Mouse (Mus musculus): ENCODE data around the gene Zfyve19. TPM values are rescaled to one million over a fixed set of nuclear protein-coding genes. Genes with fewer than 3 reads are reported as not detected.

Zfyve19 gene
- polyA plus RNA-seq, 1 experiment from 2014 or later: 52.5 TPM

GRCm38 (mm10) chr2:119254976-119255375 lies 46.6 kb downstream of the Zfyve19 start:
- no peak overlapping the region for H3K27ac ChIP-seq
- H3K36me3 ChIP-seq: no peaks in the 10 kb centered on the region
- H3K4me2 ChIP-seq: no peak overlapping the region
- no peaks in the 10 kb centered on the region for H3K9me3 ChIP-seq
- H3K4me1 ChIP-seq (replicated peaks): no peaks in the 10 kb centered on the region
- no peak overlapping the region for H3K4me3 ChIP-seq (replicated peaks)
- no peak for ATAC-seq (ENCODE audit: insufficient number of reproducible peaks, insufficient read depth, low FRiP score, low TSS enrichment, low read depth)
- WGBS: 31% methylated on average over 7 of the region's 7 CpGs
- peaks cover 38% of the 10 kb centered on the region for H3K27me3 ChIP-seq
- H3K9ac ChIP-seq (replicated peaks): no peak overlapping the region

GRCm38 (mm10) chr2:119260518-119260917 lies 52.1 kb downstream of the Zfyve19 start:
- H3K4me1 ChIP-seq (replicated peaks): peaks cover 7% of the 10 kb centered on the region
- 80% methylated on average over 1 of the region's 1 CpGs for WGBS
- H3K4me2 ChIP-seq: no peak overlapping the region
- no peaks in the 10 kb centered on the region for H3K9me3 ChIP-seq
- H3K9ac ChIP-seq (replicated peaks): no peak overlapping the region
- ATAC-seq (ENCODE audit: insufficient number of reproducible peaks, insufficient read depth, low FRiP score, low TSS enrichment, low read depth): no peak
- H3K36me3 ChIP-seq: no peaks in the 10 kb centered on the region
- no peak overlapping the region for H3K4me3 ChIP-seq (replicated peaks)
- H3K27me3 ChIP-seq: peaks cover 22% of the 10 kb centered on the region
- H3K27ac ChIP-seq: no peak overlapping the region

- Histone ChIP-seq H3K9me3 (no peaks in the 10 kb centered on the region), H3K4me2 (no peak overlapping the region), H3K9ac (replicated peaks) (no peak overlapping the region), H3K4me3 (replicated peaks) (no peak overlapping the region), H3K27ac (no peak overlapping the region), H3K4me1 (replicated peaks) (peaks cover 7% of the 10 kb centered on the region), H3K36me3 (no peaks in the 10 kb centered on the region), H3K27me3 (peaks cover 22% of the 10 kb centered on the region)
- no peak for ATAC-seq (ENCODE audit: insufficient number of reproducible peaks, insufficient read depth, low FRiP score, low TSS enrichment, low read depth)
- WGBS: 70% methylated on average over 2 of the region's 2 CpGs
Measured at GRCm38 (mm10) chr2:119261326-119261725, 52.9 kb downstream of the Zfyve19 start.

- ATAC-seq (ENCODE audit: insufficient number of reproducible peaks, insufficient read depth, low FRiP score, low TSS enrichment, low read depth): no peak
- Histone ChIP-seq H3K4me2 (0 out of 2 replicates have a peak overlapping the region, but pooled peaks have one; percentile 7), H3K4me1 (replicated peaks) (peaks cover 7% of the 10 kb centered on the region), H3K9ac (replicated peaks) (0 out of 2 replicates have a peak overlapping the region, but pooled peaks have one; percentile 27), H3K27me3 (peaks cover 22% of the 10 kb centered on the region), H3K4me3 (replicated peaks) (no peak overlapping the region), H3K9me3 (no peaks in the 10 kb centered on the region), H3K36me3 (no peaks in the 10 kb centered on the region), H3K27ac (no peak overlapping the region)
- 24% methylated on average over 8 of the region's 8 CpGs for WGBS
Measured at GRCm38 (mm10) chr2:119262978-119263377, 54.6 kb downstream of the Zfyve19 start.

GRCm38 (mm10) chr2:119263813-119264212 lies 55.4 kb downstream of the Zfyve19 start:
- H3K4me2 ChIP-seq: no peak overlapping the region
- no peaks in the 10 kb centered on the region for H3K9me3 ChIP-seq
- peaks cover 7% of the 10 kb centered on the region for H3K4me1 ChIP-seq (replicated peaks)
- no peak overlapping the region for H3K4me3 ChIP-seq (replicated peaks)
- H3K9ac ChIP-seq (replicated peaks): no peak overlapping the region
- no peak for ATAC-seq (ENCODE audit: insufficient number of reproducible peaks, insufficient read depth, low FRiP score, low TSS enrichment, low read depth)
- H3K27me3 ChIP-seq: peaks cover 30% of the 10 kb centered on the region
- H3K27ac ChIP-seq: no peak overlapping the region
- H3K36me3 ChIP-seq: no peaks in the 10 kb centered on the region
- 75% methylated on average over 5 of the region's 5 CpGs for WGBS

Other genes with a start within 250 kb of the Zfyve19 start
- gene Ccdc32, start 179.2 kb upstream of the Zfyve19 start, polyA plus RNA-seq (2016; fragmentation: Nextera tagmentation; extraction: Ambion mirVana): 20.0 and 21.8 TPM in 2 replicates
- gene Rpusd2, start 173.8 kb upstream of the Zfyve19 start, polyA plus RNA-seq (2016; fragmentation: Nextera tagmentation; extraction: Ambion mirVana): 5.4 and 6.2 TPM in 2 replicates
- 61.7 and 63.8 TPM in 2 replicates for gene Knl1, start 161.5 kb upstream of the Zfyve19 start, polyA plus RNA-seq (2016; fragmentation: Nextera tagmentation; extraction: Ambion mirVana)
- 63.9 and 64.0 TPM in 2 replicates for gene Rad51, start 95.8 kb upstream of the Zfyve19 start, polyA plus RNA-seq (2016; fragmentation: Nextera tagmentation; extraction: Ambion mirVana)
- 45.6 and 47.1 TPM in 2 replicates for gene Rmdn3, start 51.6 kb upstream of the Zfyve19 start, polyA plus RNA-seq (2016; fragmentation: Nextera tagmentation; extraction: Ambion mirVana)
- 5.0 and 6.7 TPM in 2 replicates for gene Gchfr, start 40.8 kb upstream of the Zfyve19 start, polyA plus RNA-seq (2016; fragmentation: Nextera tagmentation; extraction: Ambion mirVana)
- 0.44 and 0.65 TPM in 2 replicates for gene Gm14137, start 34.1 kb upstream of the Zfyve19 start, polyA plus RNA-seq (2016; fragmentation: Nextera tagmentation; extraction: Ambion mirVana)
- 29.2 and 29.6 TPM in 2 replicates for gene Dnajc17, start 178 bp downstream of the Zfyve19 start, polyA plus RNA-seq (2016; fragmentation: Nextera tagmentation; extraction: Ambion mirVana)
- not detected in 2 replicates for gene Ppp1r14d, start 21.3 kb downstream of the Zfyve19 start, polyA plus RNA-seq (2016; fragmentation: Nextera tagmentation; extraction: Ambion mirVana)
- gene Spint1, start 28.7 kb downstream of the Zfyve19 start, polyA plus RNA-seq (2016; fragmentation: Nextera tagmentation; extraction: Ambion mirVana): 7.8 and 9.3 TPM in 2 replicates
- gene Rhov, start 62.7 kb downstream of the Zfyve19 start, polyA plus RNA-seq (2016; fragmentation: Nextera tagmentation; extraction: Ambion mirVana): 8.5 TPM in 2 replicates
- gene Vps18, start 80.1 kb downstream of the Zfyve19 start, polyA plus RNA-seq (2016; fragmentation: Nextera tagmentation; extraction: Ambion mirVana): 23.8 and 24.6 TPM in 2 replicates
- gene Dll4, start 117.2 kb downstream of the Zfyve19 start, polyA plus RNA-seq (2016; fragmentation: Nextera tagmentation; extraction: Ambion mirVana): 4.8 and 5.3 TPM in 2 replicates
- gene Chac1, start 142.6 kb downstream of the Zfyve19 start, polyA plus RNA-seq (2016; fragmentation: Nextera tagmentation; extraction: Ambion mirVana): 0.45 and 0.68 TPM in 2 replicates